Mouse (Mus musculus) G1E (cell line): ENCODE results near the gene Gab2. TPM values are rescaled to one million over a fixed set of nuclear protein-coding genes. Genes with fewer than 3 reads are reported as not detected.

Experiments
- ATAC-seq: 2 replicates; pipeline ENCODE4 v1.8.0; 2016; ENCODE audit warnings: mild to moderate bottlenecking; ENCODE audit not compliant: insufficient number of reproducible peaks, poor library complexity, low FRiP score, severe bottlenecking; ENCODE audit errors: extremely low read depth
- DNase-seq: peaks from one replicate; pipeline ENCODE4 v3.0.0; 2012; ENCODE audit warnings: low spot score
- H3K27me3 ChIP-seq: 2 replicates; pipeline ENCODE4 v1.6.1; 2012; ENCODE audit warnings: mild to moderate bottlenecking, low read length, inconsistent platforms; ENCODE audit not compliant: insufficient read depth
- H3K36me3 ChIP-seq: replicated peaks from 2 replicates; pipeline ENCODE3; 2012; ENCODE audit warnings: mild to moderate bottlenecking, inconsistent platforms
- H3K4me1 ChIP-seq: 2 replicates; pipeline ENCODE4 v1.6.1; 2012; ENCODE audit warnings: low read depth, low read length, inconsistent platforms, mixed read lengths; ENCODE audit not compliant: insufficient read depth
- H3K4me3 ChIP-seq: 2 replicates; pipeline ENCODE4 v1.5.1; 2012; ENCODE audit warnings: low read depth, mild to moderate bottlenecking, inconsistent platforms, low read length, moderate library complexity, mixed read lengths
- H3K9me3 ChIP-seq: replicated peaks from 2 replicates; pipeline ENCODE4 v1.6.1; 2012; ENCODE audit warnings: inconsistent platforms
- CTCF ChIP-seq: IDR thresholded peaks from 2 replicates; pipeline ENCODE4 v1.5.1; 2012; ENCODE audit warnings: low read depth, low read length, inconsistent platforms, mixed read lengths
- GATA1 ChIP-seq: IDR thresholded peaks from 2 replicates; pipeline ENCODE4 v1.6.1; 2012; ENCODE audit warnings: borderline replicate concordance, low read length, inconsistent platforms, mixed read lengths
- GATA2 ChIP-seq: IDR thresholded peaks from 2 replicates; pipeline ENCODE4 v1.6.1; 2012; ENCODE audit warnings: low read depth, low read length, inconsistent platforms, borderline replicate concordance
- POLR2AphosphoS5 ChIP-seq: IDR thresholded peaks from 2 replicates; pipeline ENCODE4 v1.6.1; 2012; ENCODE audit warnings: low read depth, low read length, inconsistent platforms; ENCODE audit not compliant: insufficient replicate concordance
- TAL1 ChIP-seq: conservative IDR thresholded peaks from 2 replicates; pipeline ENCODE4 v1.6.1; 2012; ENCODE audit warnings: low read depth, low read length, inconsistent platforms, mixed read lengths
- polyA plus RNA-seq: library from polyadenylated mRNA; stranded (reverse); fragments of >175 nt; gene quantifications from 2 replicates; pipeline ENCODE4 v1.2.3, GENCODE M21; 2012
- total RNA-seq, 2 experiments: library from RNA; stranded (forward) in 1 of 2; stranded (reverse) in 1 of 2; fragments of 200-1000 nt in 1 of 2; fragments of >200 nt in 1 of 2; fragmentation: Nextera tagmentation in 1 of 2; gene quantifications; 2 replicates each; pipeline ENCODE4 v1.2.3; 2014 to 2017

Gene Gab2
- total and polyA plus RNA-seq, 3 experiments, result 13.2 to 80.3 (median 22.7) TPM

DNA sequence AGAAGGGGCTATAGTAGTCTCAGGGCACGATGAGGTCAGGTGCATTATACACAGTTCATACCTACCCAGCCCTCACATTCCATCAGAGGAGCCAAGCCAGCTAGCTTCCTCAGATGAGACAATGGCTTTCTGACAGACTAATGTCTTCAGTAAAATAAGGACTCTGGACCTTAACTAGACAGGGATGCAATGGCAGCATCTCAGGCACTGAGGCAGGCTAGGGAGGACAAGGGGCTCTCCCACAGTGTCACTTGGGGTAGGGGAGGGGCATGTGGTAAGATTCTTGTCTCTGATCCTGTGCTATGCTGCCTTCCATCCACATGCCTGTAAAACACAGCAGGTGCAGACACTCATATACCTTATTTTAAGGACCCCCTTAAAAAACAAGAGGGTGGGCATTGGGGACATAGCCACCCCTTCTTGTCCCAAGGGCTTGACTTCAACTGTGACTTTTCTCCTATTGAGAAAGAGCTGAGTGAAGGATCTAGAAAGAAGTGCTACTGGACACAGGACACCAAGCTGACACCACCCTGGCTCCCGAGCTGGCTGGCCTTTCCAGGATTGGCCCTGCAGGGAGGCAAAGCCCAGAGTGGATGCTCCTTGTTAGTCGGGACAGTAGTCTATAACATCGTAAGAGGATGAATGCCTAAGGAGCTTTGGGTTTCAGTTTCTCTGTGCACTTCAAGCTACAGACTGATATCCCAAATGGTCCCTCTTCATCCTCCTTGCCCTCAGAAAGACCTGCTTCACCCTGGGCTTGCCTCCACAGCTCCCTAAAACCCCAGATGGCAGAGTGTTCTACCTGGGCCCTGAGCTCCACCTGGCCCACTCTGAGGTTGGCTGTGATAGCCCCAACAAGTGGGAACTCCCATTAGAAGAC, 228.3 kb downstream of the Gab2 start:
- Histone ChIP-seq H3K4me3 (no peak overlapping the region), H3K4me1 (peaks cover 13% of the 10 kb centered on the region), H3K9me3 (no peaks in the 10 kb centered on the region), H3K36me3 (peaks cover 99% of the 10 kb centered on the region), H3K27me3 (no peaks in the 10 kb centered on the region)
- TF ChIP-seq GATA2 (no peak), TAL1 (no peak), POLR2AphosphoS5 (no peak), CTCF (no peak), GATA1 (no peak)
- DNase-seq (no peak), ATAC-seq (no peak)

DNA sequence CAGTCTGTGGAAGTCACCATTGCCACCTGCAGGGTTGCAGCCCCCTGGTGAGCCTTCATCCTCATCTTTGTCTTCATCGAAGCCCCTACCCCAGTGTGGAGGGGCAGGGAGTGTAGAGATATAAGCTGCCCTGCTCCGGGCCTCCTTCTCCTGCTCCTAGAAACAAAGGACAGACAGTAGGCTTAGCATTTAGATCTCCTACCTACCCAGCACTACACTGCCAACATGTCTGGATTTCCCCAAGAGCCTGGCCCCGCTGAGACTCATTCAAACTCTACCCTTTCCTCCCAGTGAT, 228.9 kb downstream of the Gab2 start:
- no peak for ATAC-seq
- TF ChIP-seq GATA1, result no peak
- no peak for TF ChIP-seq CTCF
- TF ChIP-seq GATA2, result no peak
- TF ChIP-seq TAL1, result no peak
- TF ChIP-seq POLR2AphosphoS5, result no peak
- Histone ChIP-seq H3K4me3 (no peak overlapping the region), H3K4me1 (peaks cover 13% of the 10 kb centered on the region), H3K27me3 (no peaks in the 10 kb centered on the region), H3K9me3 (no peaks in the 10 kb centered on the region), H3K36me3 (peaks cover 93% of the 10 kb centered on the region)
- no peak for DNase-seq

DNA sequence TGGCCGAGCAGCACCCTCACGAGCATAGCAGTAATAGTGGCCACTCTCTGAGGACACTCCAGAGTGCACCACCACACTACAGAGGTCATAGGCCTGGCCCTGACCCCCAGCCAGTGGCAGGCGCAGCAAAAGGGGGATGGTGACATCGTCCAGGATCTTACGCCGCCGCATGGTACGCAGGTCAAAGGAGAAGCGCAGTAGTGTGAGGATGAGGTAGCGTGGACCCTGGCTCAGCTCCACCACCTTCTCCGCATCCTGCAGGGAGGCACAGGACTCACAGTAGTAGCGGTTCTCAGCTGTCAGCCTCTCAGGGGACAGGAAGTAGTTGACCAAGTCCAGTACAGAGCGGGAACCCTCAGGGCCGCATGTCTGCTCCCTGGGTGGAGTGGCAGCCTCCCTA, 230.2 kb downstream of the Gab2 start:
- Histone ChIP-seq H3K4me3 (no peak overlapping the region), H3K9me3 (no peaks in the 10 kb centered on the region), H3K27me3 (peaks cover 5% of the 10 kb centered on the region; the same call in 1 of the 2 replicates), H3K36me3 (peaks cover 80% of the 10 kb centered on the region), H3K4me1 (peaks cover 13% of the 10 kb centered on the region)
- TF ChIP-seq POLR2AphosphoS5, result no peak
- TF ChIP-seq GATA2, result no peak
- no peak for TF ChIP-seq GATA1
- no peak for TF ChIP-seq TAL1
- no peak for TF ChIP-seq CTCF
- no peak for DNase-seq
- ATAC-seq, result no peak

DNA sequence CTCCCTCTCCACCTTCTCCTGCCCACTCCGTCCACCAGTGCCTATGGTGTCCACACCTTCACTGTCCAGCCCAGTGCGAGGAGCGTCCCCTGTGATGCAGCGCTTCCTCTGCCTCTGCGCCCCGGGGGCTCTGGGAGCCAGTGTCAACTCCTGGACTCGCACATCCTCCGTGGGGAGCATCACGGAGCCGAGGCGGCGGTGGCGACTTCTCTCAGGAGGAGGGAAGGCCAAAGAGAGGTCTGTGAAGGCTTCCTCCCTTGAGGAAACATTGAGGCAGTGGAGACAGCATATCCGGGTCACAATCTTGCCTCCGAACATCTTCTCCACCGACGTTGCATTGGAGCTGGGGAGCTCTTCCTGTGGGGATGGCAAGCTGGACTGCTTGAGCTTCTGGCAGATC, 230.8 kb downstream of the Gab2 start:
- Histone ChIP-seq H3K4me3 (no peak overlapping the region), H3K36me3 (peaks cover 74% of the 10 kb centered on the region), H3K4me1 (peaks cover 13% of the 10 kb centered on the region), H3K9me3 (no peaks in the 10 kb centered on the region), H3K27me3 (peaks cover 9% of the 10 kb centered on the region)
- no peak for DNase-seq
- no peak for TF ChIP-seq CTCF
- TF ChIP-seq GATA2, result no peak
- TF ChIP-seq POLR2AphosphoS5, result no peak
- TF ChIP-seq TAL1, result no peak
- TF ChIP-seq GATA1, result no peak
- no peak for ATAC-seq

DNA sequence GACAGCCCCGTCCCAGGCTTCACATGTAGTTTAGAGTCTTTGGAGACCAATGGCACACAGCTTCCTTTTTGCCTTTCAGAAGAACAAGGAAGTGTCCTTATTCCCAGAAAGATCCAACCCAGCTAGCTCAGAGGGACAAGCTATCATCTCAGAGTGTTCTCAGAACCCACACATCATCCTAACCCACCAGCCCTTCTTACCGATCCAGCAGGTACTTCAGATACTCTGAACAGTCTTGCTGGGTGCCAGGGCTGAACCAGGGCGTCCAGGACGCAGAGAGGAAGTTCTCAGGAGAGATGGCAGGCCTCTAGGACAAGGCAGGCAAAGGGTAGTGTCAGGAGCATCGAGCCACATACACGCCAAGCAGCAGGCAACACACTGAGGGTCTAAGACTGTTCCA, 231.5 kb downstream of the Gab2 start:
- H3K4me3 ChIP-seq, result no peak overlapping the region
- H3K27me3 ChIP-seq, result peaks cover 16% of the 10 kb centered on the region
- no peak for ATAC-seq
- H3K4me1 ChIP-seq, result peaks cover 13% of the 10 kb centered on the region
- peaks cover 67% of the 10 kb centered on the region for H3K36me3 ChIP-seq
- no peak for DNase-seq
- H3K9me3 ChIP-seq, result no peaks in the 10 kb centered on the region
- no peak for TF ChIP-seq CTCF
- no peak for TF ChIP-seq GATA1
- no peak for TF ChIP-seq POLR2AphosphoS5
- no peak for TF ChIP-seq GATA2
- TF ChIP-seq TAL1, result no peak

DNA sequence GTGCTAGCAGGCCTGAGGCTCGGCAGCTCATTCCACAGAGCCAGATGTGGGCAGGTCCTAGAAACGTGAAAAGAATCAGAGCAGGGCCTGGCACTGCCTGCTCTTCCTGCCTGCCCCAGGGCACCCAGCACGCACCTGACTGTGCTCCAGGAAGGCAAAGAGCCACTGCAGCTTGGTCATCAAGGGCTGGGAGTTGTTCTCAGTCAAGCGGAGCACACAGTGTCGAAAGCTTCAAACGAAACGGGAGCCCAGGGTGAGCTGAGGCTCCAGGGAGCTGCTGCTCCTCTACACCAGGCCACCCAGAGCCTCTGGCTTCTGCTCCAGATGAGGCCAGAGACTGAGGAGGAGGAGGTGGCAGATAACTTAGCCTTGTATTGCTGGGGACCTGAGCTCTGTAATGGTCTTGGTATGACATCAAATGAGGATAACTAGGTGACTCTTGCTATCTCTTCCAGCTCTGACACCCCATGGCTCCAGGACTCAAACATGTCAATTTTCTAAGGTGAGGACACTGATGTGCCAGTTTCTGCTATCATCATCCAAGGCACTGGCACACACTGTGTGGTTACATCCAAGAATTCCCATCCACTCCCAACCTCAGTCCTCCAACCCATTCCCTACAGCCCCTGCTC, 232.1 kb downstream of the Gab2 start:
- no peak for TF ChIP-seq TAL1
- no peak for TF ChIP-seq GATA1
- no peak for TF ChIP-seq POLR2AphosphoS5
- TF ChIP-seq GATA2, result no peak
- Histone ChIP-seq H3K27me3 (peaks cover 20% of the 10 kb centered on the region), H3K9me3 (no peaks in the 10 kb centered on the region), H3K36me3 (peaks cover 61% of the 10 kb centered on the region), H3K4me3 (no peak overlapping the region), H3K4me1 (peaks cover 13% of the 10 kb centered on the region)
- no peak for ATAC-seq
- no peak for DNase-seq
